Mouse (Mus musculus): ENCODE results near the gene Gbgt1.
A peak's percentile ranks its signal among the peaks of the same experiment; 100 is the strongest.

Gene Gbgt1

GRCm38 (mm10) chr2:28532938-28533771 lies 36.5 kb downstream of the Gbgt1 start:
- peak; percentile 78 to 85 for DNase-seq

DNA sequence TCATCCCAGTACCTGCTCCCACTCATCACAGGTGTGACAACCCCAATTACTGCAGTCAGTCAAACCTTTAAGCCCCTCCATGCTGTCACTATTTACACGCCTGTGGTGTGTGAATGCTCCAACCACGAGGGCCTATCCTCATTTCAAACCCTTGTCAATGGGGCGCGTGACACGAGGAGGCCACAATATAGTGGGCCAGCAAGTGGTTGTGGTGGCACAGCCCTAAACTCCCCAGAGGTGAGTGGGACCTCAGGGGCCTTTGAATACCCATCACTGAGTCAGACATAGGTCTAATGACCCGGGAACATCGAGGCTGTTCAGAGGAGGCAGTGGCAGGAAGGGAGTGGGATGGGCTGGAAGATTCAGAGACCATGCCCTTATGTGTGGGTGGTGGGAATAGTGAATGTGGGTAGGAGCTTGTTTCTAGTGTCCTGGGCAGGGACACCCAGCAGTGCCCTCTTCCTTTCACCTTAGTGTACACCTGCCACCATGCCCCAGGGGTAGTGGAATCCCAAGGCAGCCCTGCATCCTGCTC lies 37.3 kb downstream of the Gbgt1 start:
- peak in 1 of 2 experiments; percentile 45 for DNase-seq

- no peak for DNase-seq
Measured at GRCm38 (mm10) chr2:28534436-28535262, 38.0 kb downstream of the Gbgt1 start.

GRCm38 (mm10) chr2:28535263-28535540 lies 38.5 kb downstream of the Gbgt1 start:
- DNase-seq, result peak; percentile 78 to 79

DNA sequence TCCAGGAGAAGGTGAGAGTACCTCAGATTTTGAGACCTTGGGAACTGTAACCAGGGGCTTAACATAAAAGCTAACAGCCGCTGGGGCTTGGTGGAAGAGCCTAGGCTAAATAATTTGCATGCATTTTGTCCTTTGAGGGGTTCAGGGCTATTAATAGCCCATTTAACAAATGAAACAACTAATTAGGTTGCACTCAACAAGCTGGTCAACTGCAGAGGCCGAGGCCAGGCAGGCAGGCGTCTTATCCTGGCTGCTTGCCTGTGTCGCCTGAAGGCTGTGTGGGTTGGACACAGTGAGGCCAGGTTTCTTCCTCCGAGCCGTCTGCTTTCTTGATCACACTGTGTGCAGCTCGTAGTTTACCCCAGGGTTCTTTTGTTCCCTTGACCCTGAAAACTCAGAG lies 39.0 kb downstream of the Gbgt1 start:
- DNase-seq, result peak; percentile 83

DNA sequence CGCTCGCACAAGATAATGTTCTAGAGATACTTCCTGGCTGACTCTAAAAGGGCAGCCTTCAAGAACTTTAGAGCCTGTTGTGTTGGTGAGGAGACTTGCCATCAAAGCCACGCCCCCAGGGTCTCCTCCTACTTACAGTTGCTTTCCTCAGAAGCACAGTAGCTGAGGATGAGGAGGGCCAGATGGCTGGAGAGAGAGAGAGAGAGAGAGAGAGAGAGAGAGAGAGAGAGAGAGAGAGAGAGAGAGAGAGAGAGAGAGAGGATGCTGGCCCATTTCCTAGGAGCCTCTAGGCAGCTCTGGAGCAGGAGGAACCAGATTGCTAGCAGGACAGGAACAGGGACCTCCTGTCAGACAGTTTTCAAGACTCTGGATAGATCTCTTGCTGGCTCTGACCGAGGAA lies 39.5 kb downstream of the Gbgt1 start:
- DNase-seq, result peak in 1 of 2 experiments; percentile 37

- DNase-seq, result peak in 1 of 2 experiments; percentile 46
Measured at GRCm38 (mm10) chr2:28536766-28537633, 40.3 kb downstream of the Gbgt1 start.

DNA sequence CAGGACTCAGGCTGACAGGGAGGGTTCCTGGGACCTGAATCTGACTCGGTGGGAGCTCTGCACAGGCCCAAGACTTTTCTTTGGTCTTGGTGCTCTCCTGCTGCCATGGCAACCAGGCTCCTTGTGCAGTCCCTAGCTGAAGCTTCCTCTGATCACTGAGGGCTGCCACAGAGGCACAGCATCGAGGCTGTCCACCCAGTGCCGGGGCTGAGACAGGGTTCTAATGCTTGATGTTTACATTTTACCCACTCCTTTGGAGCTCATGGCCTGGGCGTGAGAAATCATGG lies 40.9 kb downstream of the Gbgt1 start:
- no peak for DNase-seq

GRCm38 (mm10) chr2:28537995-28538816 lies 41.5 kb downstream of the Gbgt1 start:
- DNase-seq, result no peak

- peak in 1 of 2 experiments; percentile 37 for DNase-seq
Measured at GRCm38 (mm10) chr2:28538817-28539128, 42.1 kb downstream of the Gbgt1 start.

GRCm38 (mm10) chr2:28539206-28539605 lies 42.5 kb downstream of the Gbgt1 start:
- DNase-seq, result peak in 1 of 2 experiments; percentile 40

- no peak for DNase-seq
Measured at GRCm38 (mm10) chr2:28539949-28540348, 43.3 kb downstream of the Gbgt1 start.

- no peak for DNase-seq
Measured at GRCm38 (mm10) chr2:28540587-28541227, 44.0 kb downstream of the Gbgt1 start.

GRCm38 (mm10) chr2:28543894-28544293 lies 47.2 kb downstream of the Gbgt1 start:
- DNase-seq, result peak; percentile 96

DNA sequence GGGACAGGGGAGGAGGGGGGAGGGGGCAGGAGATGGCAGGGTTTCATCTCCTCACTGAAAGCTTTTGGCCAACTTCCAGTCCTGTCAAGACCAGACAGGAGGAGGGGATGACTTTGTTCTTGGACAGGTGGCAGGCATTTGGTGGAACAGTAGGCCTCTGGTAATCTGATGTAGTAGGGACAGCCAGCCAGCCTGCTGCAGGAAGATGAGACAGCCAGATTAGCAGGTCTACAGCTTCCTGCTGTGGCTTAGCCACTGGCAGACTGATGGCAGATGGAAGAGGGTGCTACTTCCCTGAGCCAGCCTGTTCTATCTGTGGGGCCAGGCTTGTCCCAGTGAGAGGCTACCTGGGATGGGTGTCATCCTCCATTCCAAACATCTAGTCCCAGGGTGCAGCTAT lies 49.3 kb downstream of the Gbgt1 start:
- DNase-seq, result peak; percentile 64 to 71

GRCm38 (mm10) chr2:28546560-28546959 lies 49.9 kb downstream of the Gbgt1 start:
- DNase-seq, result no peak

- DNase-seq, result peak; percentile 87 to 92
Measured at GRCm38 (mm10) chr2:28547237-28548172, 50.8 kb downstream of the Gbgt1 start.

- no peak for DNase-seq
Measured at GRCm38 (mm10) chr2:28549157-28549556, 52.5 kb downstream of the Gbgt1 start.

- no peak for DNase-seq
Measured at GRCm38 (mm10) chr2:28552301-28552700, 55.6 kb downstream of the Gbgt1 start.
